Mouse (Mus musculus) colon, adult 2 months (tissue): ENCODE measurements around the gene Agrp. TPM values are rescaled to one million over a fixed set of nuclear protein-coding genes. Genes with fewer than 3 reads are reported as not detected.

Source experiments
- polyA plus RNA-seq: library from polyadenylated mRNA; depleted of rRNA; stranded (reverse); fragments of >200 nt; gene quantifications from 2 replicates; pipeline ENCODE4 v1.2.3, GENCODE M21; 2012; rRNA removed

The Agrp gene
- 0.27 and 0.73 TPM in 2 replicates for polyA plus RNA-seq

DNA sequence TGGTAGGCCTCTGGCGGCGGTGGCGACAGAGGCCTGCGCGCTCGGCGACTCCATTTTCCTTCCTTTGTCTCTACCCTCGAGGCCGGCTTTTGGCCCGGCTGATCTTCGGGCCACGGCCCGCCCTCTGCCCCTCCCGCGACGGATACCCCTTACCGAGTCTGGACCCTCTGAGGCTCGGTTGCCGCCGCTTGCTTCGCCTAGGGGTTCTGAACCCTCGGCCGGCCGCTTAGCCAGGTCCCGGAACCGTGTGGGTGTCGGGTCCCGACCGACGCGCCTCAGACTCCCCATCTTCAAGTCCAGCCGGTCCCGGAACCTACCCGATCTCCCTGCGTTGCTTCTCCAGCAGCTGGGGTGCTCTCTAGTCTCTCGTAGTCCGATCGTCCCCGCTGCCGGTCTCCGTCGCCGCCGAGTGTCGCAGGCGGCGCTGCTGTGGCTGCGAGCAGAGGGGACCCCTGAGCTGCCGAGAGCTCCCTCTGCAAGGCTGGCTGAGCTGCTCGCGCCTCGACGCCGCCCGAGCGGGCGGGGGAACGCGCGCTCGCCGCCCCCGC, at the start of gene Agrp:
Gene Agrp (minus strand): TSS at position 431 of the 548 bp plus-strand sequence.

GRCm38 (mm10) chr8:105685796-105686308, 48.7 kb upstream of the Agrp start, which contains the start of gene Carmil2:
Carmil2 (plus strand) TSS chr8:105686274.

GRCm38 (mm10) chr8:105636018-105636962, 903 bp downstream of the Agrp start, which contains the start of gene Ctcf:
Ctcf (plus strand) TSS chr8:105636568.

GRCm38 (mm10) chr8:105604804-105605381, 32.3 kb downstream of the Agrp start, which contains the start of gene Ripor1:
Ripor1 (plus strand) TSS chr8:105605255.

DNA sequence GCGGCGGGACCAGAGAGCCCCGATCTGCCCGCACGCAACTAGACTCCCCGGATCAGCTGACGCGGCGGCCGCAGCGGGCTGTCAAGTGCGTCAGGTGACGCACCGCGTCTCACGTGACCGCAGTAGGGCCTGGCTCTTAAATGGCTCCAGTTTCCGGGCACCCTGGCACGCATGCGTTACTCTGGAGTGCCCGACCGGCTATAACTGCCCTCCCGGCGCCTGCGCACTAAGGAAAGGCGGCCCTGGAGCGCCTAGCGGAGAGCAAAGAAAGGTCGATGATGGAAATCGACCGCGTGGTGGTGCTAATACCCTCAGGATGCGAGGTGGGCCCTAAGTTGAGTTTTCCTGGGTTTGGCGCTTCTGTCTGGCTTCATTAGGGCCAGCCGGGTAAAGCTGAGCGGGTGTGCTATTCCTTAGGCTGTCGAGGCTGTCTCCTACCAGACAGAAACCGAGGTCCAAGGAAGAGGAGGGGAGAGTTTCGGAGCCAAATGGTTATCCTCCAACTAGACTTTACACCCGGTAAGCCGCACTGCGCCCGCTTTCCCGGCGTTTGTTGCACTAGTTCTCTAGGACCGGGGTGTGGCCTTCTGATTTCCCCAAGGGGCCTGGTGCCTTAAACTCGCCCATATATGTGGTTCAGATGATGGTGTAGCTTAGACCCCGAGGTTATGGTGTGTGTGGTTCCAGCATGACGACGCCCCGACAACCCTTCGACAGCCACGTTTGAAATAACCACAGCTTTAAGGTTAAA, 71.1 kb downstream of the Agrp start, which contains the start of gene Atp6v0d1:
Gene Atp6v0d1 (minus strand): TSS at position 96 of the 751 bp plus-strand sequence.

DNA sequence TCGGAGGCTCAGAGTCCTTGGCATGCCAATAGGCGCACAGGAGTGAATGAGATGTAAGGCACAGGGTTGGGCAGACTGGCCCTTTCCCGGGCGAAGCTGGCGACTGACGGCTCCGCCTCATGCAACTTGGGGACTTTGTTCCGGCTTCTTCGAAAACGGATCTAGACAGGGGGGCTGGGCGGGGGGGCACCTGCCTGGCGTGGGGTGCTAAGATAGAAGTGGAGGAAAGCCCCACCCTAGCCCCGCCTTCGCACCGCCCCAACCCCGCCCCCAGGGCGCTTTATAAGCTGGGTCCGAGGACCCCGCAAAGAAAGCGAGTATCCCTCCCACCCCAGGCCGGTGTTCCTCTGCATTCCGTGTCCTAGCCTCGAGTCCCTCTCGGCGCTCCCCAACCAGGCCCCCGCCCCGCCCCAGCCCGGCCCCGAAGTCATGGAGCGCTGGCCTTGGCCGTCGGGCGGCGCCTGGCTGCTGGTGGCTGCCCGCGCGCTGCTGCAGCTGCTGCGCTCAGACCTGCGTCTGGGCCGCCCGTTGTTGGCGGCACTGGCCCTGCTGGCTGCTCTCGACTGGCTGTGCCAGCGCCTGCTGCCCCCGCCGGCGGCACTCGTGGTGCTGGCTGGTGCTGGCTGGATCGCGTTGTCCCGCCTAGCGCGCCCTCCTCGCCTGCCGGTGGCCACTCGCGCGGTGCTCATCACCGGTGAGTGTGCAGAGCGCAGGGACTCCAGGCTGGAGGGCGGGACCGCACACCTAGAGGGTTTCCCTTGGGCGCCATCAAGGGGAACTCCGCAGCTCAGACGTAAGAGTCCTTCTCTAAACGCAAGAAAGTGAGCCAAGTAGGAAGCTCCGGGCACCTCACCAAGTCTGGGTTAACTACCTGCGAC, 118.5 kb downstream of the Agrp start, which contains the start of gene Hsd11b2:
Gene Hsd11b2 (plus strand): TSS at position 320 of the 878 bp plus-strand sequence.

Other genes starting within 250 kb of the Agrp start
- gene Kctd19, start 223.9 kb downstream of the Agrp start, polyA plus RNA-seq: 0.05 TPM in 1 of 2 replicates, not detected in the other
- 0.16 and 0.56 TPM in 2 replicates for gene Lrrc36, start 223.8 kb downstream of the Agrp start, polyA plus RNA-seq
- gene Tppp3, start 165.9 kb downstream of the Agrp start, polyA plus RNA-seq: 319 and 403 TPM in 2 replicates
- gene Zdhhc1, start 140.5 kb downstream of the Agrp start, polyA plus RNA-seq: 52.7 and 54.0 TPM in 2 replicates
- 624 and 727 TPM in 2 replicates for gene Hsd11b2, start 118.6 kb downstream of the Agrp start, polyA plus RNA-seq
- 104 and 120 TPM in 2 replicates for gene Atp6v0d1, start 71.3 kb downstream of the Agrp start, polyA plus RNA-seq
- 20.5 and 26.5 TPM in 2 replicates for gene Ripor1, start 32.1 kb downstream of the Agrp start, polyA plus RNA-seq
- 13.5 and 15.1 TPM in 2 replicates for gene Ctcf, start 825 bp downstream of the Agrp start, polyA plus RNA-seq
- gene Carmil2, start 48.9 kb upstream of the Agrp start, polyA plus RNA-seq: 2.5 and 3.2 TPM in 2 replicates
- 30.4 and 30.8 TPM in 2 replicates for gene Acd, start 63.7 kb upstream of the Agrp start, polyA plus RNA-seq
- 14.3 and 15.3 TPM in 2 replicates for gene Pard6a, start 63.8 kb upstream of the Agrp start, polyA plus RNA-seq
- gene 4933405L10Rik, start 70.3 kb upstream of the Agrp start, polyA plus RNA-seq: not detected in 2 replicates
- gene Enkd1, start 70.8 kb upstream of the Agrp start, polyA plus RNA-seq: 8.4 and 8.6 TPM in 2 replicates
- gene Gfod2, start 121.3 kb upstream of the Agrp start, polyA plus RNA-seq: 10.6 and 11.4 TPM in 2 replicates
- 21.8 and 23.4 TPM in 2 replicates for gene Ranbp10, start 190.0 kb upstream of the Agrp start, polyA plus RNA-seq
- not detected in 2 replicates for gene Tsnaxip1, start 190.3 kb upstream of the Agrp start, polyA plus RNA-seq
- 11.8 and 13.0 TPM in 2 replicates for gene Cenpt, start 215.9 kb upstream of the Agrp start, polyA plus RNA-seq
- gene Thap11, start 217.7 kb upstream of the Agrp start, polyA plus RNA-seq: 58.1 and 62.6 TPM in 2 replicates
- 16.5 and 17.9 TPM in 2 replicates for gene Nutf2, start 223.2 kb upstream of the Agrp start, polyA plus RNA-seq
- gene Edc4, start 243.5 kb upstream of the Agrp start, polyA plus RNA-seq: 68.4 and 74.2 TPM in 2 replicates